Mouse (Mus musculus) megakaryocyte progenitor cell, adult 5-6 weeks (primary cell): ENCODE data around the gene Ccdc34. TPM values are rescaled to one million over a fixed set of nuclear protein-coding genes. Genes with fewer than 3 reads are reported as not detected.

ENCODE experiments used
- ATAC-seq: replicated peaks from 2 replicates; pipeline ENCODE4 v1.8.0; 2016; ENCODE audit warnings: mild to moderate bottlenecking, moderate TSS enrichment, inconsistent platforms; ENCODE audit not compliant: poor library complexity
- total RNA-seq, 2 experiments: library from RNA; stranded (forward) in 1 of 2; stranded (reverse) in 1 of 2; fragments of 157-497, 149-512 nt in 1 of 2; fragments of 200-1000 nt in 1 of 2; gene quantifications; 2 replicates each; pipeline versions ENCODE4 v1.2.3 to v1.2.4; 2015 to 2017

Ccdc34 gene
- total RNA-seq, 2 experiments from 2014 or later: 42.6 to 65.9 TPM

DNA sequence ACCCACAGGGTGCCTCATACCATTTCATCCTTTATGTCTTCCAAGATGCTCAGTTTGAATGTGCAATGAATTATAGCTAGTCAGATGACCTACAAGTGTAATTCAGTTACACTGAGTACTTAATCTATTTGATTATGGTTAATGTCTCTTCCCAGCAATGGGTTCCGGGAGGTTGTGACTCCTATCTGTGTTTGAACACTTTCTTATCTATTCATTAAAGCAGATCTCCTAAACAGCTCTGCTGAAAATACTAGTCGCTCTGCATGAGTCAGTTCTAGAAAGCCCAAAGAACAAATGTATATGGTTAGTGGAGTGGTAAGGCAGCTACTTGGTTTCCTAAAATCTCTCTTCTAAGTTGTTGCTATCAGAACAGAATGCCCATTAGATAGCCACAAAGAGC is 22.6 kb upstream of the Ccdc34 start:
- ATAC-seq: no peak

DNA sequence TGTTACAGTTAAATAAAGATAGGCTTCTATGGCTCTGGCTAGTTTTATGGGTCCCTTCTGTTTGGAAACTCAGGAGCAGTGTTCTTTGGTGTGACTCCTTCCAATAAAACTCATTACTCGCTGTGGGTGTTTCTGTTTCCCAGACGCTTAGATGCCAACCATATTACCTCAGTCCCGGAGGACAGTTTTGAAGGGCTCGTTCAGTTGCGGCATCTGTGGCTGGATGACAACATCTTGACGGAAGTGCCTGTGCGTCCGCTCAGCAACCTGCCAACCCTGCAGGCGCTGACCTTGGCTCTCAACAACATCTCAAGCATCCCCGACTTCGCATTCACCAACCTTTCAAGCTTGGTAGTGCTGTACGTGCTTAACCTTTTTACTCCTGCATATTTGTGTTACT is 21.2 kb upstream of the Ccdc34 start:
- ATAC-seq: peak; percentile 68

DNA sequence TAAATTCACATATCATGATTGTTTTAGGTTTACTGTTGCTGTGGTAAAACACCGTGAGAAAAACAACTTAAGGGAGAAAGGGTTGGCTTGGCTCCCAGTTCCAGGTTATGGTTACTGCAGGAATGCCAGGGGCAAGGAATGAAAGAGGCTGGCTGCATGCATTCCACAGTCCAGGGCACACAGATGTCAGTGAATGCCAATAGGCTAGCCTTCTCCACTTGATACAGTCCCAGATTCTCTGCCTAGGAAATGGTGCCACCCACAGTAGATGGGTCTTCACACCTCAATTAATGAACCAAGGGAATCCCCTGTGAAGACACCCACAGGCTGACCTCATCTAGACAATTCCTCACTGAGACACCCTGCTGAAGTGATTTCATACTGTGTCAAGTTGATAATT is 12.9 kb upstream of the Ccdc34 start:
- ATAC-seq: no peak

DNA sequence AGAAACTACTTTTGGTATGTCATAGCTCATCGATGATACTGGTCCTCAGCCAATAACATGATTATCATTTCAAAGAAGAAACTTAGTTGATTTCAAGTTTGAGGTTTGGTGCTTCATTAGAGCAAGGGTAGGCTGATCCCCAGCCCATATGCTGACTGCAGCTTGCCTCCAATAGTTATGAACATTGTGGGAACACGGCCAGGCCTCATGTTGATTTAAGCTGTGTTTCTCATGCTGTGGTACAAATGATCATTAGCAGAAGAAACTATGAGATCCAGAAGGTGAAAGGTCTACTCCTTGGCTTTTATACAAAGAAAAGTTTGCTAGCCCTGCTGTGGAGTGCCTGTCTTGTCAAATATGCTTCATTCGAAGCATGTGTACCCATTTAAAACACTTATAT is 12.5 kb upstream of the Ccdc34 start:
- no peak for ATAC-seq

DNA sequence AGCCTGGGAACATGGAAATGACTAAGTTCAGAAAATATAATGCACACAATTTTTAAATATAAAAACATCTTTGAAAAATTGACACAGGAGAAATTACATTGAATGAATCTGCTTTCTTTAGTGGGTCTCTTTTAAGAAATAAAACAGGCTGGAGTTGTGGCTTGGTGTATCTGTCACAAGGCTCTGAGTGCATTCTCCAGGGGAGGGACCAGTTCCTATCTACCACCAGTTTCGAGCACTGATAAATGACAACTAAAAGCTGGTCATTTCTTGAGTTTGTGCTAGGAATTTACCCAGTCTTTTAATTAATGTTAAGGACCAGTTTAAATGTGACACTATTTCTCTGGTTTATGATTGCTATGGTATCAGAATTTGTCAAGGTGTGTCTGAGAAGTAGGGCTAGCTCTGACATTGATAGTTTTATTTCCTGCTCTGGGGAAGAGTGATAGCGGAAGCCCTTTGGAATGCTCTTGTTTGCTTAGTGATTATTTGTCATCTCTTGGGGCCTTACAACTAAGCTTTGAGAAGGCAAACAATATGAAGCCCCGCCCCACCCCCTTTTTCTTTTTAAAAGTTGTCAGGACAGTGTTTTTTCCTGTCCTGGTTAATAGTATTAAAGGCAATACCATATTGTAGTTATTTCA is 11.9 kb upstream of the Ccdc34 start:
- ATAC-seq: no peak

DNA sequence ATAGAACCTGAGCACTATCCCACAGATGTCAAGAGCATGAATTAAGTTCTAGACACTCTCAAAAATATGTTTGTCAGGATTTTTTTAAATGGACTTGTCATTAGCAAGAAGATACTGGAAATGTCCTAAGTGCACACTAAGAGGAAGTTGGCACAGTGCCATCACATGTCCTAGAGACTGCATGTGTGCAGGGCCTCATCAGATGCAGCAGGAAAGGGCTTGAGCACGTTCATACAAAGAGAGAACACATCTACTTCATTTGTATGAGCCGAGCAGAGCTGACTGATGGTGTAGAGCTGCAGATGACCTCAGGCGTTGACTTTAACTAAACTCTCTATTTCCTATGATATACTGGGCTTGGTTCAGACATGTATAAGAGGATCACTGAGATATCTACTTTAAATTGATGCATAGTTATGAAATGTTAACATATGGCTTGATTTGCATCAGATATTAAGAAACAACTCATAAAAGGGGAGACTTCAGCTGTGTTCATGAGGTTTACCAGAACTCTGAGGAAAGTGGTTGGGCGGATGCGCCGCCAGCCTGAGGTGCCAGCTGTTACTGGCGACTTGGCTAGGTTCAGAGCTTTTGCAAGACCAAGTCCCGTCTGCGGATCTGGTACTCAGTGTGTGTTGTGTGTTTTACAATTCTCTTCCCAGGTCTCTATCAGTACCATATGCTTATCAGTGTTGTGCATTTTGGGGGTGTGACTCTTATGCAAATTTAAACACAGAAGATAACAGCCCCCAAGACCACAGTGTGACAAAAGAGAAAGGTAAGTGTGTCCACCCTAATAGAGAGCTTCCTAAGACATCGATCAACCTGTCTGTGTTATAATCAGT is 10.0 kb upstream of the Ccdc34 start:
- peak; percentile 75 for ATAC-seq

DNA sequence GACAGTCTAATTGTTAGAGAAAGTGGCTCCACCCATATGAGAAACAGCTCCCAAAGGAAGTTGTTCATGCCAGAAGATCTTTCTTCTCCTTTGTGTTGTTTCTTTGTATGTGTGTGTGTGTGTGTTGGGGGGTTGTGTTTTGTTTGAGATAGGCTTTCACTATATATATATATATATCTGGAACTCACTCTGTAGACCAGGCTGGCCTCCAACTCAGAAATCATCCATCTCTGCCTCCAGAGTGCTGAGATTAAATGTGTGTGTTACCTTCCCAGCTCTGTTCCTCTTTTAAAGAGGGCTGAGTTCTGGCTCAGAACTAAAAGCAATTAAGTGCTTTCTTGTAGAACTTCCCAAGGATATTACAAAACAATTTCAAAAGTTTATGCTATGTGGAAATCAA is 8.2 kb upstream of the Ccdc34 start:
- ATAC-seq: peak; percentile 20; the same call in 1 of the 2 replicates

DNA sequence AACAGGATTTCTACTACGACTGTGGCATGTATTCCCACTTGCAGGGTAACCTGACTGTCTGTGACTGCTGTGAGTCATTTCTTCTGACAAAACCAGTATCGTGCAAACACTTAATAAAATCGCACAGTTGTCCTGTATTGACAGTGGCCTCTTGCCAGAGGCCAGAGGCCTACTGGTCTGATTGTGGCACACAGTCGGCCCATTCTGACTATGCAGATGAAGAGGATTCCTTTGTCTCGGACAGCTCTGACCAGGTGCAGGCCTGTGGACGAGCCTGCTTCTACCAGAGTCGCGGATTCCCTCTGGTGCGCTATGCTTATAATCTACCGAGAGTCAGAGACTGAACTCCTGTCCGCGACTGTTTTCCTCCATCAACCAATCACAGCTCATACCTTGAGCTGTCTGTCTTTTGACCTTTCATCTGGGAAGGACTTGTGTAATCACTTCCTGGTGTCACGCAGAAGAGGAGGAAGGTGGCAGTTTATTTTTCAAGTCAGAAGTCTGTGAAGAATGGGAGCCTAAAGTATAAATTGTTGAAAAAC is 5.4 kb upstream of the Ccdc34 start:
- no peak for ATAC-seq

DNA sequence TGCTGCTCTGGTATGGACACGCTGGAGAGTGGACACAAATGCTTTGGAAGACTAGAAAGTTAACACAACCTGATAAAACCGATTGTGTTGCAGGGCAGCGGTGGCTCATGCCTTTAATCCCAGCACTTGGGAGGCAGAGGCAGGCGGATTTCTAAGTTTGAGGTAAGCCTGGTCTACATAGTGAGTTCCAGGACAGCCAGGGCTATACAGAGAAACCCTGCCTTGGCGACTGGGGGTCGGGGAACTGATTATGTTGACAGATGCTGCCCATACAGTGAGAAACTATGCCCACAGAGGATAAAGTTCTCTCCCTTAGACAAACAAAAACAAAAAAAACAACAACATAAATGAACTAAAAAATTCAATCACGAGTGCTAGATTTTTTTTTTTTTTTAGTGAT is 530 bp upstream of the Ccdc34 start:
- no peak for ATAC-seq

DNA sequence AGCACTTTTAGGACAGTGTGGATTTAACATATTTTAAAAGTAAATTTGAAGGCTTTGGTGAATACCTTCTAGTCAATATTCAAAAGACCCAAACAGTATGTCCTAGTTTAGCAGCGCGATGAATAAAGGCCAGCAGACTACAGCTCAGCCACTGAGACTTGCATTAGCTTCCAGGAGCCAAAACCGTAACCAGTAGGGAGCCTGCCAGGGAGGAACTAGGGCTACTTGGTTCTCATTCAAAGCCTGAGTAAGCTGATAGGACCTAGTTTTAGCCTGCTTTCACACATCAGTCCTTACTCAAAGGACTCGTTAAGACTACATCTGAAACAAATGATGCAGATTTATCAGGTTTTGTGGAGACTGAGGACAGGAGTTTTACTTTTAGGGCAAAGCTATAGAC is 2.0 kb downstream of the Ccdc34 start:
- ATAC-seq: no peak

DNA sequence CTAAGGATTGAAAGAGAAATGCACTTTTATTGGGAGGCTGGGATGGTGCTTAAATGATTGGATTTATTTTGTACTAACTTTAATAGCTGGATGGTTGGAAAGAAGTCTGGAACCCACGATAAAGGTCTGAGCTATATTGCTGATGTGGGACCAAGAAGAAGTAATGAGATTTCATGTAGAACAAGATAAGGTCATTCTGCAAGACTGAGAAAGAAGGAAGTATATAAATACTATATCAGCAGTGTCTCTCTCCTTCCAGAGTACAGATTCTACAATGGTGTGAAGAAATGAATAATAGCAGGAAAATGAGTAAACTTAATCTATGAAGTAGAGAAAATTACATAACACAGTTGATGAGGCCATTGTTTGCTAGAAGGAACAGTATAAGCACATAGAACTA is 2.8 kb downstream of the Ccdc34 start:
- ATAC-seq: no peak

DNA sequence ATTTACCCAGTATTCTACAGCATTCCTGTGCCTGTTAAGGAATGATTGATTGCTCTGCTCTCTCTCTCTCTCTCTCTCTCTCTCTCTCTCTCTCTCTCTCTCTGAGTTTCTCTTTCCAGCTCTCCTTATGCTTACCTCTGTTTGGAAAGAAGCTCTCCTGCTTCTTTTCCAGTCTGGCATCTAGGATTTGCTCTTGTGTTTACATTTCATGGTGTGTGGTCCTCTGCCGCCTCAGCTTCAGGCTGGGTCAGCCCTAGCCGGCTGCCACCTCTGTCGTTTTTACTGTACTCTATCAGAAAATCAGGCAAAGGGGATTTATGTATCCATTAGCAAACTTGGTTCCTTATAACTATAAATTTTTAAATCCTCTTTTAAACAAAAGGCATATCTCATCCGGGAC is 18.6 kb downstream of the Ccdc34 start:
- no peak for ATAC-seq

DNA sequence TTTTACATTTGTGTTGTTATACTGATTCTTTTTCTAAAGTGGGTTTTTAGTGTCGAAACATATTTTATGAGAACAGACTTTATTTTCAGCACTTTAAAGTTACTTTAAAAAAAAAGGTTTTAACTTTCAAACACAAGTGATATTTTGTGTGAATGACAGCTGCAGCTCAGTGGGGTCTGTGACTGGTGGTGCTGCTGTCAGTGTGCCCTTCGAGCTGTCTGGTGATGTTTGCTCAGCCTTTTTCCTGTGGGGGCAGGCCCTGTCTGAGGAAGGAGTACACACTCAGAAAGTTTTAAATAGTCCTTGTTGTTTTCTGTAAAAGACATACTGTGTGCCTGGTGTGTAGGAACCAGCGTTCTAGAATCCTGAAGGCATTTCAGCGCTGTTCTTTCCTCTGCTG is 19.0 kb downstream of the Ccdc34 start:
- ATAC-seq: no peak

DNA sequence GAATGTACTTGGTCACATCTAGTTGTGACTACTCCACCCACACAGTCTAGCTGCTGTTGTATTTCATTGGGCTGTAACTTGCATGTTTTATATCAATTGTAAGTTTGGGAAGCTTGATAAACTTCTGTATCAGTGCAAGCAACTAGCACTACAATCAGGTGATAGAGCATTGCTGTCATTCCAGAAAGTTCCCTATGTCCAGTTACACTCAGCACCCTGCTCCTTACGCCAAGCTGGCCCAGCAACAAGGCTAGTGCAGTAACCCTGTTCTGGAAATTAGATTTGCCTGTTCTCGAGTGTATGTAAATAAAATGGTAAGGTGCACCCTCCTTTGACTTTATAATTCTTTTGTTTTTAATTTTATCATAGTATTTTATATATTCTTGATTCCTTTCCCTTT is 19.6 kb downstream of the Ccdc34 start:
- no peak for ATAC-seq

DNA sequence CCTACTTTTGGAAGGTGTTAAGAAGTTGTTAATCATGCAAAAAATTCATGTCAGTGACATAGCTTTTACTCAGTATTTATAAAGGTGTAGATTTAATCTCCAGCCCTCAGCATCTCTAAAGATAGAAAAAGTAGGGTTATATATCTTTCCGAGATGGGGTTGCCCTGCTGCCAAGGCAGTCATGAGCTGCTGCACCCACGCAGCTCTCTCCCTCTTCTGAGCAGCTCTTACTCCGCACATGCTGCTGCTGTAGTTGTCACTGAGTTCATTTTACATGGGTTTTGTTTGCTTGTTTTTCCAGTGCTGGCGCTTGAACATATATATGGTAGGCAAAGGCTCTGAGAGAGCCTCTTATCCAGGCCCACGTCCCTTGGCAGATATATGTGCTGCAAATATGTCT is 20.7 kb downstream of the Ccdc34 start:
- ATAC-seq: no peak

DNA sequence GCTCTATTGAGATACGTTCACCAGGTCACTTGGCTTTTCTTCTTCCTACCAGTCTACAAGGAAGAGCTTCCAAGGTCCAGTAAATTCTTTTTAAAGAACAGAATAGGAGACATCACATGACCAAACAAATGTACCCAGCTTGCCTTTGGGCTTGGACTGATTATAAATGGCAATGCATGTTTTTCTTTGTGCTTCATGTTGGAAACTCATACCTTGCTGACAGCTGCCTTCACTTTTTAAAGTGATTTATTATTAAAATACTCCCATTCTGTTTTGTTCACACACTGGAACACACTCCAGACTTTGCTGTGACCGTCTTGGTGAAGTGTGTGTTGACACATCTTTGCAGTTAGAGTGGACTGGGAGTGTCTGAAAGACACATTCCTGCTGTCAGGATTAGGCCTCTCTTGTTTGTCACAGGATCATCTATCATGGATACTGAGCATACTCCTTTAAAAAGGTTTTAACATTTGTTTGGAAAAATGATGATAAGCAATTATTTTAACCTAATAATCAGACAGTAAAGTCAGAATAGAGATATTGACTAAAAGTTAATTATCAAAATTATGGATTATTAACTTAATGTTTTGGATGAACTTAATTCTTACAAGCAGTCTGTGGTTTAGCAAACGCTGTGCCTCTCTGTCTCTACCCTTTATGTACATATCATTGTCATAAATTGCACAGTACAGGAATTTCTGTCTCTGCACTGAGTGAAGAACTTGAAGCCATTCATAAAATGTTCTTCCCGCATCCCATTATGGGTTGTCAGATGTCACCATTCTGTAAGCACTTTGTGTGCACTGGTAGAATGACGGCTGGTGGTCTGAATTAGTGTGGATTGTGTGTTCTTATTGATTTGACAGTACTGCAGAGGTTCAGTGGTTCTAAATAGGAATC is 25.5 kb downstream of the Ccdc34 start:
- no peak for ATAC-seq

DNA sequence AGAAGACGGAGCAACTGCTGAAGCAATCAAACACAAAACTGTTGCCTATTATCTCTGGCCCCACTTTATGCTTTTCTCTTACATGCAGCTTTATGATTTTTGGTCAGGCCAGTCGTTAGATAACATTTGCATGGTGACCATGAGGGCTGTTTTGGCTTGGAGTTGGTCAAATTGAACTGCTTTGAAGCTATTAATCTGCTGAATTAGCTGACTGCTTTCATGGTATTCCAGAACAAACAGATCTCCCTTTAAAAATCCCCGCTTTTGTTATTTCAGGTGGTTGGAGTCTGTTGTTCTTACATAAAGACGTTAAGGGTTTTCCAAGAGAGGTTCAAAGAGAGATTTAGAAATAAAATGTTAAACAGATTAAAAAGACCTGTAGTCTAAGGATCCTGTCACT is 40.8 kb downstream of the Ccdc34 start:
- no peak for ATAC-seq

DNA sequence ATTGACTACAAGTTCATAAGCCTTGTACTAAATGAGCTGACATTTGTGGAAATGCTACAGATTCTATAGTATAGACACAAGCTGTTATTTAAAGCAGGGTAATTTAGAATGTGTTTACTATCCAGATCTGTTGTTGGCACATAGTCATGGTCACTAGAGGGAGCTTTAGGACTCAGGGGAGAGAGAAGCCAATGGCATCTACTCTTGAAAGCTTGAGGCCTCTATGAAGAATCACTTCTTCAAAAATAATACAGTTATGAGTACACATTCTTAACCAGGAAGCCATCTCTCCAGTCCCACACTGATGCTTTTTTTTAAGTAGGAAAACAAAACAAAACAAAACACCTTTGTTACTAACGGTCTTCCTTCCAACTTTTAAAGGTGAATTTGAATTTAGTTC is 45.5 kb downstream of the Ccdc34 start:
- ATAC-seq: no peak

DNA sequence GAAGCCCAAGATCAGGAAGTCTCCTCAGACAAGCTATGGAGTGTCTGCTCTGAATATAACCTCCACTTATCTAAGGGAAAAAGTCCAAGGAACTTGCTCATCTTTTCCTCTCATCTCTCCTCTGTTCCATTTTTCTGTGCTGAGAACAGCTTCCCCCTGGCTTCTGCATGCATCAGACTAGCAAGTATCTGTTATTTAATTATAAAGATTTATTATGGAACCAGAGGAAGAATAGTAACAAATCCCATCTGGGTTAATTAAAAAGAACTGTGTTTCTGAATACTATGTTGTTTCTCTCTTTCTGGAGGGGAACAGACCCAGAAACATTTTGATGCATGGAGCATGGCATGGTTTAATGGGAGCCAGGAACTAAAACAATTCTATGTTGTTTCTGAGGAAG is 51.3 kb downstream of the Ccdc34 start:
- no peak for ATAC-seq

DNA sequence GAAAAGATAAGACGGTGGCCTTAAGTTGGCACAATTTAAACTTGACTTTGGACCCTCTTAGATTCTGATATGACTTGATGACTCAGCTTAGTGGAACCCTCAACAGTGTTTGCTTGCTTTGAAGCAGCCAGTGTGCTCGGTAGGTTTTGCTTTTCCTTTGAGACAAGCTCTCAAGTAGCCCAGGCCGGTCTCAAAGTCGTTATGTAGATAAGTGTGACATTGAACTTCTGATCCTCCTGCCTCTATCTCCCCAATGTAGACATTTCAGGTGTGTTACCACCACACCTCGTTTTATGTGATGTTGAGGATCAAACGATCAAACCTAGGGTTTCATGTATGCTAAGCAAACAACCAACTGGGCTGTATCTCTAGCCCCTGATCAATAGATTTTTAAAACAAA is 55.4 kb downstream of the Ccdc34 start:
- ATAC-seq: no peak
